Mouse (Mus musculus) layer of hippocampus, adult 2 months (tissue): ENCODE measurements around the gene Hcn1. TPM values are rescaled to one million over a fixed set of nuclear protein-coding genes. Genes with fewer than 3 reads are reported as not detected.

Experiments
- DNase-seq, 2 experiments: peaks; one replicate each; pipeline ENCODE4 v3.0.0; 2022; ENCODE audit warnings: low spot score in 2 of 2
- H3K27ac ChIP-seq: fragments of 200-600 bp; 2 replicates; pipeline ENCODE4 v1.8.1; 2022
- H3K4me3 ChIP-seq: fragments of 200-600 bp; 2 replicates; pipeline ENCODE4 v1.8.1; 2022; ENCODE audit warnings: mild to moderate bottlenecking
- CTCF ChIP-seq: fragments of 200-600 bp; conservative IDR thresholded peaks from 2 replicates; pipeline ENCODE4 v1.8.1; 2022; ENCODE audit warnings: antibody characterized with exemption, mild to moderate bottlenecking, moderate library complexity
- long read RNA-seq, 2 experiments: library from polyadenylated mRNA; stranded (forward); transcript quantifications; one replicate each; pipeline ENCODE4 v2.0.0; 2021; ENCODE audit warnings: borderline mapping rate in 2 of 2
- total RNA-seq, 2 experiments: library from RNA; stranded (reverse); gene quantifications; 2 replicates each; pipeline ENCODE4 v1.2.3; 2021

Gene Hcn1
- total RNA-seq = 10 to 100 TPM; 39.2 to 39.8 TPM
- long read RNA-seq, experiment 1, full-length matches to known transcripts = 19 of 24 reads
- long read RNA-seq, experiment 1, partial matches to known transcripts = 1 of 24 reads
- long read RNA-seq, experiment 1, other reads (novel, unspliced or antisense) = 4 of 24 reads
- long read RNA-seq, experiment 2, full-length matches to known transcripts = 23 of 30 reads
- long read RNA-seq, experiment 2, partial matches to known transcripts = 1 of 30 reads
- long read RNA-seq, experiment 2, other reads (novel, unspliced or antisense) = 6 of 30 reads

DNA sequence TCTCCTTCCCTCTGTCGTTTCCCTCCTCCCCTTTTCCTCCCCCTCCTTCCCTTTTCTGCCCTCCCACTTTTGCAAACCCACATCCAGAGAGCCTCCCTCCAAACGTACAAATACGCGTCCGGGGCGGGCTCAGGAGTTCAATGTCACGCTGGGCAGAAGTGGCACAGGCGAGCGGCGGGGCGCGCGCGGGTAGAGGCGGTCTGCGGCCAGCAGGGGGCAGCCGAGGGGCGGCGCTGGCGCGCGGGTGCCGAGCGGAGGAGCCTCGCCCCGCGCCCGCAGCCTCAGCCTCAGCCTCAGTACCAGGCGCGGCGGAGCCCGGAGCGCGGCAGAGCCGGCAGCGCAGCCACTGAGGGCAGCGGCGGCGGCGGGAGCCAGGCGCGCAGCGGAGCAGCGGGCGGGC lies at the start of gene Hcn1:
TSS of gene Hcn1 (plus strand) at position 140 of the 400 bp plus-strand sequence.
- Histone ChIP-seq H3K27ac (peak within 1 kb of the TSS; percentile 88), H3K4me3 (peak within 1 kb of the TSS; percentile 75)
- DNase-seq = peak; percentile 77 to 88
- TF ChIP-seq CTCF = peak; percentile 77

- no peak for TF ChIP-seq CTCF
- Histone ChIP-seq H3K27ac (no peak overlapping the region), H3K4me3 (peak overlapping the region; percentile 23; the same call in 1 of the 2 replicates)
- DNase-seq = peak; percentile 72 to 82
Measured at GRCm38 (mm10) chr13:117567251-117567650, 34.9 kb upstream of the Hcn1 start.

DNA sequence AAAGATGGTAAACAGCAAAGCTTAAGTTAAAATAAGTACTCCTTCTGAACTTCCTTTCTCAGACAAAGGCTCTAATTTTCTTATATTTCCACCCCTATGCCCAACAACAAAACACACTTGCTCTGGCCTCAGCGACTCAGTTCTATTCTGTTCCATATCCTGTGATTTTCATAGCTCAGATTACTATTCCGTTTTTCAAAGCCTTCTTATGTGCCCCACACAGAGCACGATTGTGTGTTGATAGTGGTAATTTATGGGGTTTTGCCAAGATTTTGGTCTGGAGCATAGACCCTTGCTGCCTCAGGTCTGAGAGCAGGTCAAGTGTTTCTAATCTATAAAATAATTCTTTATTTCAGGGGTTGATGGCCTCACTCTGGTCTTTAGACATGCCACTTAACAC lies 30.4 kb upstream of the Hcn1 start:
- no peak for TF ChIP-seq CTCF
- Histone ChIP-seq H3K27ac (no peak overlapping the region), H3K4me3 (no peak overlapping the region)
- DNase-seq = no peak

DNA sequence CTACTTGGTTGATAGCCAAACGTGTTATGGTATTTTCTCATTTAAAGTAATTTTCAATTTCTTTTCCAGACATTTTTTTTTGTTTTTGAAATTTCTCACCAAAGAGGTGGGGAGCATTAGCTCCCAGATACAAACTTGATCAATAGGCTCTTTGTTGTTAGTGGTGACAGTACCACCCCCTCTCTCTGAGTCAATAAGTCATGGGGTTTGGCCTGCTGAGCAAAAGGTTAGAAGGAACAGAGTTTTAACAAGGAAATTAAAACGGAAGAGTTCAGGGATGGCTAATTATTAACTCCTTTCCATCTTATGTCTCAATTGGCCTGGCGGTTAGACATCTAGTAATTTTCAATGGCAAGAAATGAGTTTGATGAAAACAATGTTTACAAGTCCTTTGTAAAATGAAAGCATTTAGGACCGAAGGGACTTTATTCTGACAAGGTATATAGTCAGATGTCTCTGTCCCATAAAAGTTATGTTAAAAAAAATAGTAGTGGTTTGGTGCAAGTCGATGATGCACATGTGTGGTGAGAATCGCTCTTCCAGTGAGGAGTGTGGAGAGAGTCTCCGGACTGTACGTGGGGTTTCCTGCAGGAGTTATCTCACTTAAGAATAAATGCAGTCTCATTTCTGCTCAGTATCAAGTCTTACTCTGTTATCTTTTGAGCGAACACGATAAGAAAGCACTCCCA lies 7.5 kb upstream of the Hcn1 start:
- no peak for TF ChIP-seq CTCF
- Histone ChIP-seq H3K4me3 (no peak overlapping the region), H3K27ac (no peak overlapping the region)
- no peak for DNase-seq

DNA sequence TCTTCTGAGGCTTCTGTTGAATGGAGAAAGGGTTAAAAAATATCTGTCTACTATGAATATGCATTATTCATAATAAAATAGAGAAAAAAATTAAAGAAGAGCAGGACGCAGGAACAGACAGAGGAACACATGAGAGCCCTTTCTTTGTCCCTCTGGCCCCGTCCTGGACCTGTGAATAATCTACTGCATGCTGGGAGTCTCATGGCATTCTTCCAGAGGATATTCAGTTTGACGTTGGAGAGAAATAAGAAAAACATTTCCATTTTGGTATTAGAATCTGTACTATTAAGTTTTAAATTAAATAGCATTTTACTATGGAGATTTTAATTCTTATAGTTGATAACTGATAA lies 7.0 kb upstream of the Hcn1 start:
- no peak for TF ChIP-seq CTCF
- no peak overlapping the region for H3K27ac ChIP-seq
- no peak overlapping the region for H3K4me3 ChIP-seq
- DNase-seq = no peak

GRCm38 (mm10) chr13:117601331-117601965 lies 672 bp upstream of the Hcn1 start:
- Histone ChIP-seq H3K27ac (no peak overlapping the region), H3K4me3 (no peak overlapping the region)
- no peak for DNase-seq
- no peak for TF ChIP-seq CTCF

GRCm38 (mm10) chr13:117602617-117603358 lies 668 bp downstream of the Hcn1 start:
- TF ChIP-seq CTCF = no peak

DNA sequence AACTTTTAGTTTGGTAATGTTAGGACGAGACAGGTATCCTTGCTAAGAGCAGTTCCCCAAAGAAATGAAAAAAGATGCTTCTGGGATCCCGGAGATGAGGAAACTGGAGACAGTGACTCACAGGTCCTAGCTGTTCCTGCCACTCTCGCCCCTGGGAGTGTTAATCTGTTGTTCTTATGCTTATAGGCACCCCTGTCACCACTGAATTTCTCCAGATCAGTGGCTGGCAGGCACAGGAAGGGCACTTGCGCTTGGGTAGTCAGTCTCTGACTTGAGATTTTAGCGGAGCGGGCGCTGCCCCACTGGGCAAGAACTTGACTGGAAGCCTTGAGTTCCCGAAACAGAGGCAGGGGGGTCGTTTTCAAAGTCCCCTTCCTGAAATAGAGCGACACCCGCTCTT lies 1.3 kb downstream of the Hcn1 start:
- Histone ChIP-seq H3K27ac (peak overlapping the region; percentile 88), H3K4me3 (peak overlapping the region; percentile 75)
- DNase-seq = no peak
- no peak for TF ChIP-seq CTCF

More at GRCm38 (mm10) chr13:117602617-117603358, 668 bp downstream of the Hcn1 start:
- H3K27ac ChIP-seq = peak overlapping the region; percentile 88
- H3K4me3 ChIP-seq = peak overlapping the region; percentile 75
- peak in 1 of 2 experiments; percentile 30 for DNase-seq

GRCm38 (mm10) chr13:117604073-117604472 lies 2.0 kb downstream of the Hcn1 start:
- TF ChIP-seq CTCF = no peak
- H3K4me3 ChIP-seq = peak overlapping the region; percentile 75
- peak overlapping the region; percentile 88 for H3K27ac ChIP-seq
- DNase-seq = no peak

- H3K27ac ChIP-seq = peak overlapping the region; percentile 88; the same call in 1 of the 2 replicates
- peak in 1 of 2 experiments; percentile 16 for DNase-seq
- peak overlapping the region; percentile 75 for H3K4me3 ChIP-seq
- TF ChIP-seq CTCF = no peak
Measured at GRCm38 (mm10) chr13:117604971-117605750, 3.0 kb downstream of the Hcn1 start.

DNA sequence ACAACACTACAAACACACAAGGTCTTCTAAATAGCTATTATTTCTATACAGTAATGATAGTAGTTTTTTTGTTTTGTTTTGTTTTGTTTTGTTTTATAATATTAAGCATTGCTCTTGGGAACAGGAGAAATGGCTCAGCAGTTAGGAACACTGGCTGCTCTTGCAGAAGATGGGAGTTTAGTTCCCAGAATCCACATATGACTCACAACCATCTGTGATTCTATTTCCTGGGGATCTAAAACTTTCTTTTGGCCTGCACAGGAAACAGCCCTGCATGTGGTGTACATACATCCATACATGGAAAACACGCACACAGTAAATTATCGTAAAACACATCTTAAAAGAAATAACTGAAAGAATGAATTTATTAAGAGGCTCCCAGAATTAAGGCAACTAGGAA lies 9.8 kb downstream of the Hcn1 start:
- Histone ChIP-seq H3K4me3 (no peak overlapping the region), H3K27ac (no peak overlapping the region)
- TF ChIP-seq CTCF = no peak
- DNase-seq = no peak

DNA sequence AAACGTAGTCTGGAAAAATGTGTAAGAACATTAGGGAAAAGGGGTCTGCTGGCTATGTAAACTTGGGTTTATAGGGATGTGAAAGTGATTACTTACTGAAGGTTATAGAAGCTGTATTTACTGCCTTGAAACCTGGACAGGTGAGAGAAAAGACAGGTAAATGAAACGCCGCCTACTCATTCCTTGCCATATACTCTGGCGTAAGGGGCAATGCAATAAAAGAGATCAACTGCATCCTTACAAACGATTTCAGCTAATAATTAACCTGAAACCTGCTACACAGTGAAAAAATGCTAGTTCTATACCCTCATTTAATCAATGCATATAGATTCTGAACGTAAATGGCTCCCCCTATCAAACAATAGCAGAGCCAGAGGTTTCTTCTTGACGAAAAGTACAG lies 17.4 kb downstream of the Hcn1 start:
- no peak for TF ChIP-seq CTCF
- no peak overlapping the region for H3K27ac ChIP-seq
- DNase-seq = no peak
- H3K4me3 ChIP-seq = no peak overlapping the region
